Mouse (Mus musculus) forebrain, embryonic 12.5 days (tissue): ENCODE data around the gene Rtn4. TPM values are rescaled to one million over a fixed set of nuclear protein-coding genes. Genes with fewer than 3 reads are reported as not detected.

ENCODE experiments used
- polyA plus RNA-seq: library from polyadenylated mRNA; unstranded; fragments of >200 nt; fragmentation: Nextera tagmentation; extraction: Ambion mirVana; gene quantifications from 2 replicates; pipeline ENCODE4 v1.2.1, GENCODE M21; 2016

Gene Rtn4
- polyA plus RNA-seq, 1 experiment from 2014 or later: 103 TPM

Other genes with a start within 250 kb of the Rtn4 start
- gene Prorsd1, start 177.9 kb upstream of the Rtn4 start, polyA plus RNA-seq: 14.3 and 18.6 TPM in 2 replicates
- 54.2 and 56.1 TPM in 2 replicates for gene Mtif2, start 166.5 kb upstream of the Rtn4 start, polyA plus RNA-seq
- 0.26 and 0.42 TPM in 2 replicates for gene Clhc1, start 145.0 kb upstream of the Rtn4 start, polyA plus RNA-seq
- gene Rps27a, start 144.8 kb upstream of the Rtn4 start, polyA plus RNA-seq: 790 and 842 TPM in 2 replicates
- gene 4931440F15Rik, start 132.7 kb downstream of the Rtn4 start, polyA plus RNA-seq: 0.06 and 0.13 TPM in 2 replicates